Mouse (Mus musculus) cerebellum, postnatal 4 days (tissue): ENCODE measurements around the gene Cdadc1.

Source experiments
- DNase-seq, 2 experiments: peaks; one replicate each; pipeline ENCODE4 v3.0.0; 2022; ENCODE audit warnings: low spot score in 2 of 2, mixed read lengths in 1 of 2

The Cdadc1 gene

DNA sequence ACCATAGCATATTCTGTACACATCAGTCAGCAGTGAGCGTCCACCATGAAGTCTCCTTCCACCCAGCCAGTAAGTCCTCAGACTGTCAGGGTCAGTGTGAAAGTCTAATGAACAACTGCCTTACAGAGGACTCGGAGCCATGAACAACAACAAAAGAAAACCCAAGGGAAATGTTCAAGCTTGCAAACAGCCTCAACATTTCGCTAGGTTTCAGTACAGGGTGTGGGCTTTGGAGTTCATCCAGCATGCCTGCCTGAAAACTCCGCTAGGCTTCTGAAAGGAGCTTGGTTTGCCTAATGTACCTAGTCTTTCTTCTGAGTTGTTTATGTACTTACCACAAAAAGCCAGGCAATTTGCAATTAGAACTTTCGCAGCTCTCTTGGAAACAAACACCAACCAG, 53.8 kb downstream of the Cdadc1 start:
- no peak for DNase-seq

DNA sequence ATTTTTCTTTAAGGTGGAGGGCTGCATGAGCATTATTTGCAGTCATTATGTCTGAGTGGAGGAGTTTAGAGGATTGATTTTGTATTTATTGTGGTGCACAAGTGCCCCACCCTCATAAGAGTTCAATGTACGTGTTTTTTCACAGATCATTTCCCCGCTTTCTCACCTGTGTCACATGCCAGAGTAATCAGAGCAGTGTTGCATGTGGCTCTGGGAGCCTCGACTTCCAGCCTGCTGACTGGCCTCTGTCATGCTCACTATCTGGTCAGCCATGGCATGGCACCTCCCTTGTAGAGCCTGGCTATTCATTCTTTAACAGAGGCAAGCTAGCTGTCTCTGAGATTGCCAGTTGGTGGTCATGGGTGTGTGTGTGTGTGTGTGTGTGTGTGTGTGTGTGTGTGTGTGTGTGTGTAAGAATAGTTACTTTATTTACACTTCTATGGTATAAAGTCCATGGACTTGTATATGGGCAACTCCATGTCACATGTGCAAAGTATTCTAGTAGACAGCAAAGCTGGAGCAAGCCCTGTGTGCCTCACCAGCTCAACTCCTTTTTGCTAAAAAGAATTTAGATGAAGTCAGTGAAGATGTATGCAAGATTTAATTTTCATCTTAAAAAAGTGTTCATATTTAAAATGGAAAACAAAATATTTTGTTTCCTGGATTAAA, 54.5 kb downstream of the Cdadc1 start:
- no peak for DNase-seq

GRCm38 (mm10) chr14:59540761-59541160, 57.0 kb downstream of the Cdadc1 start:
- DNase-seq, result no peak

GRCm38 (mm10) chr14:59540230-59540629, 57.5 kb downstream of the Cdadc1 start:
- no peak for DNase-seq

GRCm38 (mm10) chr14:59537829-59538432, 59.8 kb downstream of the Cdadc1 start:
- DNase-seq, result no peak

- DNase-seq, result no peak
Observed at GRCm38 (mm10) chr14:59533908-59534307, 63.9 kb downstream of the Cdadc1 start.

- DNase-seq, result no peak
Observed at GRCm38 (mm10) chr14:59532986-59533385, 64.8 kb downstream of the Cdadc1 start.

DNA sequence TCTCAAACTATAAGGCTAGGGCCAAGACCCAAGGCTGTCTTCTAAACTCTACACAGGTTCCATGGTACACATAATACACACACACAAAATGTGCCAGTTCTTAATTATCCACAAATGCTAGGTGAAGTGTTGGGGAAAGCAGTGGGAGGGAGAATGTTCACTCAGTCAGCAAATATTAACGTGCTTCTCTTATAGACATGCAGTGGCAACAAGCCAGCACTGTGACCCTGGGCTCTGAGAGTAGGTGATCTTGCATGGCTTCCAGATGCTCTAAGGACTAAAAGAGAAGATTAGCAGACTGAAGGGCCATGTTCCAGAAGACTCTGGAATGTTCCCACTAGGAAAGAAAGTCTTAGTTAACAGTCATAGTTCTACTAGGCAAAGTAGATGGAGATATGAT, 67.0 kb downstream of the Cdadc1 start:
- no peak for DNase-seq

DNA sequence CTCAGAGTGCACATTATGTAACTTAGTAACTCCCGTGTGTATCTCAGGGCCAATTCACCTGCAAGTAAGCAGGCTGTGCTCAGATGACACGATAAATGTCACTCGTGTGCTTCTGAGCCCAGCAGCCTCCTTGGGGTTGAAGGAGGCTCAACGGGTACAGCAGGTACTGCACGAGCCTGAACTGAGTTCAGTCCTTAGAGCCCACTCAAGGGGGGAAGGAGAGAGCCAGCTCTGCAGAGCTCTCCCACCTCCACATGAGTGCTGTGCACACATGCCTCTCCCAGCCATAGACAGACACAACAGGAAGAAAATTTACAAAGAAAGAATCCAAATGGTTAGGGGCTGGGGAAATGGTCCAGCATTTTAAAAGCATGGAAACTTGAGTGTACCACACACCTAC, 71.9 kb downstream of the Cdadc1 start:
- DNase-seq, result no peak

DNA sequence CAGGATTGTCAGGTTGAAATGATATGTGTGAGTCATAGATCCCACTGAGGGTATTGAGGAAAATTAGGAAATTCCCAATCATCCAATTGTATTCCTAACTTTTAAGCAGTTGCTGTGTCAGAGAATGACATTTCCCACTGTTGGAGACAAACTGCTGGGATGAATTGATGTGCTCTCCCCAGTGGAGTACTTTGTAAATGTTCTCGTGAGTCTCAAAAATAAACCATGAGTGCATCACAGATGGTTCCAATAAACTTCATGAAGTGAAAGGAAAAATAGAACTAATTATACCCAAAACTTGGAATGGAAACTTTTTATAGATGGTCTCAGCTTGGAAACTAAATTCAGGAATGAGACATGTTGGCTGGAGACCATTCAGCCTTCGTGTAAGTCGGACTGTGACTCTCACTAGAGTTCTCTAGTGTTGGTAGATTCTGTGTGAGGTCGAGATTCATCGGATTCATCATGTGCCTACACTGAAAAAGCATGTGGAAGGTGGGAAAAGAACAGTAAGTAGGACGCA, 83.8 kb downstream of the Cdadc1 start:
- no peak for DNase-seq
